Mouse (Mus musculus): ENCODE data around the gene Ccdc71.

Ccdc71 gene

DNA sequence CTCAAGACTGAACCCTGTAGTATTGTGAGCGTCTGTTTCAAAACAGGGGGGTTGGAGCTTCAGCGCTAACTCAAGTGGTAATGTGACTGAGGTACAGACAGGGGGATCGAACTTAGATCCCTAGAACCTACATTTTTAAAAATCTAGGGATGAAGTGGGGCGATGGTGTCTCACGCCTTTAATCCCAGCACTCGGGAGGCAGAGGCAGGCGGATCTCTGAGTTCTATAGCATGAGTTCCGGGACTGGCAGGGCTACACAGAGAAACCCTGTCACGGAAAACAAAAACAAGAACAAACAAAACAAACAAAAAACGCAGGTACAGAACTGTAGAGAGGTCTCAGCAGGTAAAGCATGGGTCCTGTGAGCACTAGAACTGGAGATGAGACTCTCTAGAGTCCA lies 3.4 kb upstream of the Ccdc71 start:
- DNase-seq (ENCODE audit: extremely low read depth, low read depth): no peak

DNA sequence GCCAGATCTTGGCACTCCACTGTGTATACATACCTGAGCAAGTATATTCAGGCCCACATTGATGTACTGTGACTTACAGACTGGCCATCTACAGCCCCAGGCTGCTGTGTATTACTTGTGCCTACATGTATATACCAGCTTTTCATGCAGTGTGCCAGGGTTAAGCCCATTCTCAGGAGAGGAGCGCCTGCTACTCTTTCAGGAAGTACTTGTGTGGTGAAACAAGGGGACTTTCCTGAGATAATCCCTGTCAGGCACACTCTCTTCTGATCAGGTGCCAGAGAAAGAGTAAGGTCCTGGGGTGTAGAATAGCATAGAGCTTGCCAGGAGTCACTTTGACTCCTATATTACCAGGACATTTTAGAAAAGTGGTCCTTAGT lies 398 bp upstream of the Ccdc71 start:
- no peak for DNase-seq (ENCODE audit: extremely low read depth, low read depth)

DNA sequence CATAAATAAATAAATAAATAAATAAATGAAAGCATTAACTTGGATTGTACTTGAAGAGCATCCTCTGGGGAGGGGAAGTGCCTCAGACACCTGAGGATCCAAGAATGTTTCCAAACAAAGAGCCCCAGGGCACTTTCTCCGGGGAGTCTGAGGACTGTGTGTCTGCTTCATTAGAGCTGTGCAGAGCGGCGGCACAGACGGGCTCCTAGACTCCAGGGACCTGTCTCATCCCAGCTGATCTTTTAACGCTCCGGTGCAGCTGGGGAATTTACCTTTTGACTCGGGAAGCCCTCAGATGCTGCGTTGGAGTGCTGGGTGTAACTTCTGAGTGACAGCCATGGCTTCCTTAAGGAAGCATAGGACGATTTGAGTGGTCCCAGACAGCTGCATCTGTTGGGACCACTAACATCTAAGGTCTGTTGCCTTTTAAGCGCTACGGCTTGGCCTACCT lies 879 bp downstream of the Ccdc71 start, which contains the start of gene Klhdc8b:
Gene Klhdc8b, minus strand, starts transcription at position 401 of the 451 bp plus-strand sequence.
- no peak for DNase-seq (ENCODE audit: extremely low read depth, low read depth)

DNA sequence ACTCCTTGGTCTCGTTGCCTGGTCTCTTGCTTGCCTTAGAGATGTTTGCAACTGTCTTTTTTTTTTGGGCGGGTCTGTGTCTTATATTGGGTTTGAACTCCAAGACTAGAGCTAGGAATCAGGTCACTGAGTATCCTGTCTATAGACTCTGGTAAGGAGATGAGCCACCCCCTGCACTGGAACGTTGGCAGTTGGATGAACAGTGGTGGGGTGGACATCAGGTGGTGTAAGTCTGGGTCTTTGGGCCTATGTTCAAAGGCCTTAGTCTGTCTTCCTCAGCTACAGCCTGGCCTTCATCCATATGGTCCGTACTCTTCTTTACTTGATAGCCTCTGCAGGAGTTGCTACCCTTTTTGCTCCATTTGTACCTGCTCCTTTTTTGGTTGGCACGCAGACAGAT lies 1.3 kb downstream of the Ccdc71 start:
- no peak for DNase-seq (ENCODE audit: extremely low read depth, low read depth)

DNA sequence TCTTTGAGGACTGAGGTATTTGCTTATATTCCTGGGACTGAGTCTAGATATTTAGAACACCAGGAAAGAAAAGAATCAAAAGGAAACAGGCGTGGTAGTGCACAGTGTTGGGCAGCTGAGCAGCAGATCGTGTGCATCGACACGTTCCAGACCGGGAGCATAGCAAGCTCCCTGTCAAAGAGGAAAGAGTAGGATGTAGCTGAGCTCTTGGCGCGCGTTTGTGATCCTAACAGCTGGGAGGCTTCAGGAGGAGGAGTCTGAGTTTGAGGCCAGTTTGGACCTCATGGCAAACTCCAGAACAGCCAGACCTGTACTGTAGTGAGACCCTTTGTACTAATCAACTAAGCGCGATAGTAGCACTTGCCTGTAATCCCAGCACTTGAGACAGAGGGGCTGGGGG lies 1.9 kb downstream of the Ccdc71 start:
- DNase-seq (ENCODE audit: extremely low read depth, low read depth): no peak

DNA sequence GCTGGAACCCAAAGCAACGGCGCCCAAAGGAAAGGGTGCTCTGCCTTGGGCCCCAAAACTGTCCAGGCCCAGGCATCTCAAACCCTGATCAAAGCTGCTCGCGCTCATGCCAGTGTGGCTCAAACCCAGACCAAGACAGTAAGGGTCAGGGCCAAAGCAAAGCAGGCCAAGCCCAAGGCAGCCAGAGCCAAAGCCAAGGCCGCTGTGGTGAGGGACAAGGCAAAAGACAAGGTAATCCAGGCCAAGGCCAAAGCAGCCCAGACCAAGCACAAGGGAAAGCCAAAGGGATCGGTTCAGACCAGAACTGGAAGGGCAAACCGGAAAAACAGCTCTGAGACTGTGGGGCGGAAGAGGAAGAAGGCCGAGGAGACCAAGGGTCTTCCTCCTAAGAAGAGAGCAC lies 3.4 kb downstream of the Ccdc71 start:
- DNase-seq (ENCODE audit: extremely low read depth, low read depth): no peak

DNA sequence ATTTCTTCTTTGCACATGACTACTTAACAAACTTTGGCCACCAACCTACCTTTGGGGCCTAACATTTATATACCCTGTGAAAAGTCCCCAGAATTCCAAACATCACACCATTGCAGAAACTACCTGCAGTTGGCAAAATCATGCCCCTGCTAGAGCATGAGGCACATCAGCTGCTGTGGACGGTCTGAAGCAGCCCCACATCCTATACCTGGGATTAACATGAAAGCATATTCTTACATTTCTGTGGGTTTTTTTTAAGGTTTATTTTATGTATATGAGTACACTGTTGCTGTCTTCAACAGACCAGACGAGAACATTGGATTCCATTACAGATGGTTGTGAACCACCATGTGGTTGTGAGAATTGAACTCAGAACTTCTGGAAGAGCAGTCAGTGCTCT lies 5.9 kb downstream of the Ccdc71 start:
- DNase-seq (ENCODE audit: extremely low read depth, low read depth): no peak

DNA sequence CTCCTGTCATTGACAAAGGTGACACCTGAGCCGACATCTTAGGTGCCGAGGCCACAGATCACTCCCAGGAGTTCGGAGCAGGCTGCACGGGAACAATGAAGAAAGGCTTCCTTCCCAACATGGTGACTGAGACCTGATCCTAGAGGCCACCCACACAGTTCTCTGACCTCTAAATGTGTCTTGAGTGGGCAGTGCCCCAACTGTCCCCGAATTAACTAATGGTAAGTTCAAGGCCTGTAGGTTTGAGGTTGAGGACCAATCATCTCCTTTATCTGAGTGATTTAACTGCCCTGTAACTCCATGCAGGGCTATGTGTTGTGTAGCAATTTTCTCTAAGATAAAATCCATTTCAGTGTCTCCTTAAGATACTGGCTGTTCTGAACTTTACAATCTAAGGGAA lies 9.1 kb downstream of the Ccdc71 start:
- no peak for DNase-seq (ENCODE audit: extremely low read depth, low read depth)

DNA sequence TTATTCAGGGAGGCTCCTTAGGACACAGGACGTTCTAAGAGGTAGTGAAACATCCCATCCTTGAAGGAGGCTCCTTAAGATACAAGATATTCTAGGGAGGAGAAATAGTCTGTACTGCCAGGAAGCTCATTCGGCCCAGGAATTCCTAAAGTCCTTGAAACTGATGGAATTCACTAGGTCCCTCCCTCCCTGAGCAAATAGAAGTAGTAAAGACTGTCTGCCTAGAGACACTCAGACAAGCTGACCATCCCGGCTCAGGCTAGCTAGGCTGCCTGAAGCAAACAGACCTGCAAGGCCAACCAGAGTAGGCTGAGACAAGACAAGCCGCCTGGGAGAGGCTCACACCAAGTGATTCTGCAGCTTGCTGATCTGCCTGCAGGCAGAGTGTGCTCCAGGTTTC lies 9.5 kb downstream of the Ccdc71 start:
- DNase-seq (ENCODE audit: extremely low read depth, low read depth): no peak

DNA sequence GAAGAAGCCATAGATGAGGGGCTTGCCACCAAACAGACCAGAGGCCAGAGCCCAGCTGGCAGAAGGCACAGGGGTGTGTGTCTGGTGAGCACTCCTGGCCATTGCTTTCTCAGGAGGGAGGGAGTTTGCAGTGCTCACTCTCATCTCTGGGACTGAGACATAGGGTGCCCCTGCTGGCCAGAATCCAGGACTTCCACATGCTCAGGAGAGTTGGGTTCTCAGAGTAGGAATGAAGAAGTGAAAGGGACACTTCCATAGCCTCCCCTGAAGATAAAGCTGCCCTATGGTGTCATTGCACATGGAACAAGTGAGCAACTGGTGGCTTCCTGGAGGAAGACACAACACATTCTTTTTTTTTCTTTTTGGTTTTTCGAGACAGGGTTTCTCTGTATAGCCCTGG lies 14.2 kb downstream of the Ccdc71 start:
- no peak for DNase-seq (ENCODE audit: extremely low read depth, low read depth)

DNA sequence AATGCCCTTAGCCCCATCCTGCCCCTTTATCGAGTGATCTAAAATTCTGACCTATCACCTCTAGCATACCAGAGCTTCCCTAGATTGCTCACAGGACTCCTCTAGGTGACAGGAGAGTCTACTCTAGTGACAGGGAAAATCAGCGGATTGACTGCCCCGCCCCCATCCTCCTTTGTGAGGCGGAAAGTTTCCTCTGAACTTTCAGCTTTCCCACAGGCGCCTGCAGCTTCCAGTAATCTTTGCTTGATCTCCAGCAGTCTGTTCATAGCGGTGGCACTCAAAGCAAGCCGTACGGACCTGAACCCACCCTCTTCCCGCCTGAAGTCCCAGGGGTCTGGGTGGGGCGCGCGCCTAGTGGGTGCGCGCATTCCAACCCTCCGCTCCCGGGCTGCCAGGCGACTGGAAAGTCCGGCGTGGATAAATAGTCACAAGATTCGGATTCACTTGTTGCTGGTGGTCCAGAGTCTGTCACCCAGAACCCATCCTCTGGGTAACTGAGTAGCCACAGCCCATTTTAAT lies 18.4 kb downstream of the Ccdc71 start:
- DNase-seq (ENCODE audit: extremely low read depth, low read depth): no peak

DNA sequence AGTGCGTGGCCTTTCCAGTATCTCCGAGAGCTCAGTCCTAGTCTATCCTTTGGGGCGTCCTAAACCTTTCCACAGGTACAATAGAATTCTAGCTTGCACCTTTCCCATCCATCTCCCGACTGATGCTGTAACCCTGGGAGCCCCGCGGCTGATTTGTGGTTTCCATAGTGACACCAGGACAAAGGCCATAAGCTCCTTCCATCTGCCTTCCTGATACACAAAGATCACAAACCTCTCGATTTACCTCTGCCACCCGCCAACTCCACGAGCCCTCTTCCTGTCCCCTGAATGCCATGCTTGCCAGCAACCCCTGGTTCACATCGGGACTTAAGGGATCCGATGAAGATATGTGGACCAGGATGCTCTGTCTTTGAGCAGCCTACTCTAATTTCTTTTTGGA lies 18.9 kb downstream of the Ccdc71 start:
- DNase-seq (ENCODE audit: extremely low read depth, low read depth): no peak

DNA sequence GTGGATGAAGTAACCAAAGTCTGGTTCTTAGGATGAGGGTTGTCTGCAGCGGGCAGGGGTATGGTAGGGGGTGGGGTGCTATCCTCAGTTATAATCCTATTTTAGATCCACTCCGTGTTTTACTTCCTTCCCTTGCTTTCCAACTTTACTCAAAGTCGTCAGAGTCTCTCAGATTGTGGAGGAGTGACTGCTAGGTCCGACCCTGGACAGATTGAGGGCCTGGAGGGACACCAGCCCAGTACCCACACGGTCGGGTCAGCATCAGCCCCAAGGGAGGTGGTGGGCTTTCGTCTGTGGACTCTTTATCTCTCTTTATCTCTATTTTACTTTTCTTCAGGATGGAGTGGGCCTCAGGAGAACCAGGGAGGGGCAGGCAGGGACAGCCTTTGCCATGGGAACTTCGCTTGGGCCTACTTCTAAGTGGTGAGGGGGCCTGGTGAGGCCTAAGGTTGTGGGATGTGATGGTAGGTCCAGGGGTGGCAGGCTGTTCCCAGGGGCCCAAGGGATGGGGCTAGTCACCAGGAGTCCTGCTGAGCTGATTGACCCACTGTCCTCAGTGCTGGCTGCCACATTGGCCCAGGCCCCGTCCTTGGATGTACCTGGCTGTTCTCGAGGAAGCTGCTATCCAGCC lies 19.5 kb downstream of the Ccdc71 start, which contains the start of gene Lamb2:
Gene Lamb2, plus strand, starts transcription at position 16 of the 631 bp plus-strand sequence.
- DNase-seq (ENCODE audit: extremely low read depth, low read depth): no peak

DNA sequence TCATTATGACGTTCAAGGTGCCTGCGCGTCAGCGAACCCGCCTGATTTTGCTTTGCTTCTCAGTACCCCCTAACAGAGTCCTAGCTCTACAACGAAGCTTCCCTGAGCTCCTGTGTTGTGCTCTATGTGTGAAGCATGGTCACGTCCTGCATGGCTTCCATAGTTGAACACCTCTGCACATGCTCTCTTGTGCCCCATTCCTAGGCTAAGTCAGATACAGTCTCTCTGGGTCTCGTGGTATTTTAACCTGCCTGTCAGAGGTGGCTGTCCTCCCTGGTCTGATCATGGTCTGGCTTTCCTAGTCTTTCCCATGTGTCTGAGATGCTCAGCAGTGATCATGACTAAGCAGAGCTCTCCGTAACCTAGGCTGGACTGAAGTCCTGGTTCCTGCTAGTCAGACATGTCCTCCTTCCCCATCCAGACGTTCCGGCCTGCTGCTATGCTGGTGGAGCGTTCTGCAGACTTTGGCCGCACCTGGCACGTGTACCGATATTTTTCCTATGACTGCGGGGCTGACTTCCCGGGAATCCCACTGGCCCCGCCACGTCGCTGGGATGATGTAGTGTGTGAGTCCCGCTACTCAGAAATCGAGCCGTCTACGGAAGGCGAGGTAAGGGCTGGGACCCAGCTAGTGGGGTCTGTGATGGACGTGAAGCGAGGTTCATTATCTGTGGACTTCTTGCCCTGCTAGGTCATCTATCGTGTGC lies 20.6 kb downstream of the Ccdc71 start:
- no peak for DNase-seq (ENCODE audit: extremely low read depth, low read depth)

DNA sequence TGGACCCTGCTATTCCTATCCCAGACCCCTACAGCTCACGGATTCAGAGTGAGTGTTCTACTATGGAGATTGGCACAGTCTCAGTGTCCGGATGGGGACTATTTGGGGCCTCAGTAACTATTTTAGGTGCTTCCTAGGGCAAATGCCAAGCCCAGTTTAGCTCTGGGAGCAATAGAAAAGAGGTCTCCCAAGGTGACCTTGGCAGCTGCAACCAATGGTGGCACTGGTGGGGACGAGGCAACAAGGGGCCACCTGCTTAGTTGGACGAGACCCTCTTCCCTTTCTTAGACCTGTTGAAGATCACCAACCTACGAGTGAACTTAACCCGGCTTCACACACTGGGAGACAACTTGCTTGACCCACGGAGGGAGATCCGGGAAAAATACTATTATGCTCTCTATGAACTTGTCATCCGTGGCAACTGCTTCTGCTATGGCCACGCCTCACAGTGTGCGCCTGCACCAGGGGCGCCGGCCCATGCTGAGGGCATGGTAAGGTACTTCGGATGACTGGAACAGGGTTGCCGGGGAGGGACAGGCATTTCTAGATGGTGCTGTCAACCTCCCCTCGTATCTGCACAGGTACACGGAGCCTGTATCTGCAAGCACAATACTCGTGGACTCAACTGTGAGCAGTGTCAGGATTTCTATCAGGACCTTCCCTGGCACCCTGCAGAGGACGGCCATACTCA lies 21.3 kb downstream of the Ccdc71 start:
- no peak for DNase-seq (ENCODE audit: extremely low read depth, low read depth)

DNA sequence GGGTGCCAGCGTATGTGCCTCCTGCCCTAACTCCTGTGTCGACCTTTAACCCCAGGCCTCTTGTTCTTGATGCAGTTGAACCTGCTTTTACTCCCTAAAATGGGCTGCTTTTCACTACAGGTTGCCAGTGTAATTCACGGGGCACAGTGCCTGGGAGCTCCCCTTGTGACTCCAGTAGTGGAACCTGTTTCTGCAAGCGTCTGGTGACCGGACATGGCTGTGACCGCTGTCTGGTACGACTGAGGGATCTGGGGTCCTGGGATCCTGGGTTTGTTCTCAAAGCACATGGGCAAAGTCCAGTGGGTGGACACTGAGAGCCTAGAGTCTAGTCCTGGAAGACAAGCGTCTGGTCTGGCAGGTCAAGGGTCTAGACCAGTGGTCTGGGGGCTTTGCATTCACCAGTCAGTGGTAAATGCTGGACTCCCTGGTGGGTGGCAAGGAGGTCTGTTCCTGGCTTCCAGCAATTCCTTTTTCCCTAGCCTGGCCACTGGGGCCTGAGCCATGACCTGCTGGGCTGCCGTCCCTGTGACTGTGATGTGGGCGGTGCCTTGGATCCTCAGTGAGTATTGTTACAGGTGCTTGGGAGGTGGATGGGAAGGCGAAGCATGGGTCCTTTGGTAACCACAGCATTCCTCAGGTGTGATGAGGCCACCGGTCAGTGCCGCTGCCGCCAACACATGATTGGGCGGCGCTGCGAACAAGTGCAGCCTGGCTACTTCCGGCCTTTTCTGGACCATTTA lies 22.9 kb downstream of the Ccdc71 start:
- DNase-seq (ENCODE audit: extremely low read depth, low read depth): no peak

DNA sequence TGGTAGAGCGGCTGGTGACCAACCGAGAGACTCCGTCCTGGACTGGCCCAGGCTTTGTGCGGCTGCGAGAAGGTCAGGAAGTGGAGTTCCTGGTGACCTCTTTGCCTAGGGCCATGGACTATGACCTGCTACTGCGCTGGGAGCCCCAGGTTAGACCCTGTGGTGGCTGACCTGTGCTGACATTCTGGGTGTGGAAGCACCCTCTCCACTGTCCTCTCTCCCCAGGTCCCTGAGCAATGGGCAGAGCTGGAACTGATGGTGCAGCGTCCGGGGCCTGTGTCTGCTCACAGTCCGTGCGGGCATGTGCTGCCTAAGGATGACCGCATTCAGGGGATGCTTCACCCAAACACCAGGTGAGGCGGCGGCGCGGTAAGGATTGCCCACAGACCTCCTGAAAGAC lies 23.7 kb downstream of the Ccdc71 start:
- DNase-seq (ENCODE audit: extremely low read depth, low read depth): no peak

DNA sequence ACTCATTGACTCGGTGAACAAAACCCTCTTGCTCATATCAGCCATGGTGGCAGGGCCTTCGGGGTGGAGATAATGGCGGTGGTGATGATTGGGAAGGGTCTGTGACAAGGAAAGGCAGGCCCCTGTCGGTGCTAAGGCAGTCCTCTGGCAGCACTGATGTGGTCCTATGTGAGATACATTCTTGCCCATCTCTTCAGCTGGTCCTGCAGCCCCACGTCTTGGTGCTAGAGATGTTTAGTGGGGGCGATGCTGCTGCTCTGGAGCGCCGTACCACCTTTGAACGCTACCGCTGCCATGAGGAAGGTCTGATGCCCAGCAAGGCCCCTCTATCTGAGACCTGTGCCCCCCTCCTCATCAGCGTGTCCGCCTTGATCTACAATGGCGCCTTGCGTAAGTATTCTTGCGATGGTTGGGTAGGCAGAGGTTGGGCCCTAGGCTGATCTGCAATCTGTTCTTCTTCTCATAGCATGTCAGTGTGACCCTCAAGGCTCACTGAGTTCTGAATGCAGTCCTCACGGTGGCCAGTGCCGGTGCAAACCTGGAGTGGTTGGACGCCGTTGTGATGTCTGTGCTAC lies 25.1 kb downstream of the Ccdc71 start:
- no peak for DNase-seq (ENCODE audit: extremely low read depth, low read depth)

DNA sequence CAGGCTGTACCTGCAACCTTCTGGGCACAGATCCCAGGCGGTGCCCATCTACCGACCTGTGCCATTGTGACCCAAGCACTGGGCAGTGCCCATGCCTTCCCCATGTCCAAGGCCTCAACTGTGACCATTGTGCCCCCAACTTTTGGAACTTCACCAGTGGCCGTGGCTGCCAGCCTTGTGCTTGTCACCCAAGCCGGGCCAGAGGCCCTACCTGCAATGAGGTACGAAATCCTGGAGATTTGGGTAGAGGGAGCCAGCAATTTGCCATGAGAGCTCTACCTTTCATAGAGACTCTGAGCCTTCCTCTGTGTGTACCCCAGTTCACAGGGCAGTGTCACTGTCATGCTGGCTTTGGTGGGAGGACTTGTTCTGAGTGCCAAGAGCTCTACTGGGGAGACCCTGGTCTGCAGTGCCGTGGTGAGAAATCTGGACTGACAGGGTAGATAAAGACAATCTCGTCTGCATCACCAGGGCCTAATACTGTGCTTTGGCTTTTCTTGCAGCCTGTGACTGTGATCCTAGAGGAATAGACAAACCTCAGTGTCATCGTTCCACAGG lies 26.7 kb downstream of the Ccdc71 start:
- DNase-seq (ENCODE audit: extremely low read depth, low read depth): no peak

DNA sequence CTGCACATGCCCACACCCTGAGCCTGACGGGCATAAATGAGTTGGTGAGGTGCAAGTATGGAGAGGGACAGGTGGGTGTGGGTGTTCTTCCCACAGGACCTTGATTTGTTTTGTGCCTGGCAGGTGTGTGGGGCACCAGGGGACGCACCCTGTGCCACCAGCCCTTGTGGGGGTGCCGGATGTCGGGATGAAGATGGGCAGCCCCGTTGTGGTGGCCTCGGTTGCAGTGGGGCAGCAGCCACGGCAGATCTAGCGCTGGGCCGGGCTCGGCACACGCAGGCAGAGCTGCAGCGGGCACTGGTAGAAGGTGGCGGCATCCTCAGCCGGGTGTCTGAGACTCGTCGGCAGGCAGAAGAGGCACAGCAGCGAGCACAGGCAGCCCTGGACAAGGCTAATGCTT lies 28.1 kb downstream of the Ccdc71 start:
- DNase-seq (ENCODE audit: extremely low read depth, low read depth): no peak

DNA sequence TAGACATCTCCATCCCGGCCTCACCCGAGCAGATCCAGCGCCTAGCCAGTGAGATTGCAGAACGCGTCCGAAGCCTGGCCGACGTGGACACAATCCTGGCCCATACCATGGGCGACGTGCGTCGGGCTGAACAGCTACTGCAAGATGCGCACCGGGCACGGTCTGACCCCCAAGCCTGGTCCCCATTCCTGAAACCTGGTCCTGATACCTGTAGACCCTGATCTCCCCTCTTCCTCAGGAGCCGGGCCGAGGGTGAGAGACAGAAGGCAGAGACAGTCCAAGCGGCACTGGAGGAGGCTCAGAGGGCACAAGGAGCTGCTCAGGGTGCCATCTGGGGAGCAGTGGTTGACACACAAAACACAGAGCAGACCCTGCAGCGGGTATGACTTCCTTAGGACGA lies 28.9 kb downstream of the Ccdc71 start:
- no peak for DNase-seq (ENCODE audit: extremely low read depth, low read depth)

Data from MEL-GATA-1-ER (cell line).